Mouse (Mus musculus): Measurements from ENCODE around the gene Dock9. TPM values are rescaled to one million over a fixed set of nuclear protein-coding genes. Genes with fewer than 3 reads are reported as not detected.

The Dock9 gene
- polyA plus RNA-seq, 1 experiment from 2014 or later = 14.5 TPM

DNA sequence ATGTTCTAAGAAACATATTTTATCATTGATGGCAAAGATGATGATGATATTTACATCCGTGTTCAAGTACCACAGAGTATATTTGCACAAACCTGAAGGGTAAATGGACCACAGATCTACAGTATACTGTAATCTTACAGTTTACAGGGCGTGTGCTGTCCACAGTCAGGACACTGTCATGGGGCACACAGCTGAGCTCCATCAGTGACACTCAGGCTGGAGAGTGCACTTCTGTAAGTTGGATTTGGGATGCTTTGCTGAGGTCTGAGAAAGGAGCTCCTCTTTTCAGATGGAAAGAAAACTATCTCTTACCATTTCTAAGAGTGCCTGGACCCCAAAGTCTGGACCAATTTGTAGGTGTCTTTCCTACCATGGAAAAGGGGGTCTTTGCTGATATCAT lies 302.5 kb downstream of the Dock9 start:
- no peaks in the 10 kb centered on the region for H3K9me3 ChIP-seq
- H3K4me1 ChIP-seq = peaks cover 7% of the 10 kb centered on the region
- ATAC-seq (replicated peaks) = no peak
- H3K36me3 ChIP-seq (replicated peaks) = no peaks in the 10 kb centered on the region
- H3K4me3 ChIP-seq = no peak overlapping the region
- H3K27me3 ChIP-seq (replicated peaks) = no peaks in the 10 kb centered on the region
- H3K27ac ChIP-seq = no peak overlapping the region
- 85% methylated on average over 2 of the region's 2 CpGs for WGBS
- no peak overlapping the region for H3K9ac ChIP-seq
- H3K4me2 ChIP-seq = no peak overlapping the region

DNA sequence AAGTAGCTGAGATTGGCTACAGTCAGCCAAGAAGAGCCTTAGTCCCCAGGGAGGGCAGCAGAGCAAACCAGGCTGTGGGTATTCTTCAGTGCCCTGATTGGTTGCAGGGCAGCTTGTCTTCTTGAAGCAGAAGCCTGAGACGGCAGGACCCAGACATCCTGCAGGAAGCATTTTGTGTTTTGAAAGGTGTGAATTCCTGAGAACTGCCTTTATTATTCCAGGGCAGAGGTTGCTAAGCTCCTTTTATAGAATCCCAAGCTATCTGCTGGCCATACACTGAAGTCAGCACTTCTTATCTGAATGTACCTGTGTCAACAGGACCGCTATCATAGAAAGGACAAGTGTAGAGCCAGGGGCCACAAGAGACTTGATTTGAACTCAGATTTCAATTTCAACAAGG lies 303.4 kb downstream of the Dock9 start:
- Histone ChIP-seq H3K9me3 (no peaks in the 10 kb centered on the region), H3K36me3 (replicated peaks) (no peaks in the 10 kb centered on the region), H3K9ac (no peak overlapping the region), H3K4me3 (no peak overlapping the region), H3K4me2 (no peak overlapping the region), H3K4me1 (peaks cover 7% of the 10 kb centered on the region), H3K27ac (no peak overlapping the region), H3K27me3 (replicated peaks) (no peaks in the 10 kb centered on the region)
- WGBS = 60% methylated on average over 2 of the region's 2 CpGs
- ATAC-seq (replicated peaks) = no peak

DNA sequence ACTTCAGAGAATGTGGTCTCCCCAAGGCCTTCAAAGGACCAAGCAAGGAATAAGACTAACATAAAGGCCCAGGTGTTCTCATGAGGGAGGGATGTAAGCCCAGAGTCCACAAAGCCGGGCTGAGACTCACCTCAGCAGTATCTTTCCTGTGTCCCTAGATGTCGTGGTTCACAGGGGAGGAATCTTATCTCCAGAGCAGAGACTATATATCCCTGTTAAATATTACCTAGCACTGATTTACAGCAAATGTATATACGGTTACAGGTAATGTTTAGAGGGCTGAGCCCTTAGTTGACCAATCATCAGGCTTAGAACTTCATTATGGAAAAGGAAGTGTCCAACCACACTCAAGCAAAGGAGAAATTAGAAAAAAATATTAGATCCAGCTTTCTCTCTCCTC lies 303.9 kb downstream of the Dock9 start:
- Histone ChIP-seq H3K9me3 (no peaks in the 10 kb centered on the region), H3K27me3 (replicated peaks) (no peaks in the 10 kb centered on the region), H3K4me3 (no peak overlapping the region), H3K4me2 (no peak overlapping the region), H3K27ac (no peak overlapping the region), H3K4me1 (peaks cover 7% of the 10 kb centered on the region), H3K36me3 (replicated peaks) (no peaks in the 10 kb centered on the region), H3K9ac (no peak overlapping the region)
- ATAC-seq (replicated peaks) = no peak
- 83% methylated on average over 3 of the region's 3 CpGs for WGBS

DNA sequence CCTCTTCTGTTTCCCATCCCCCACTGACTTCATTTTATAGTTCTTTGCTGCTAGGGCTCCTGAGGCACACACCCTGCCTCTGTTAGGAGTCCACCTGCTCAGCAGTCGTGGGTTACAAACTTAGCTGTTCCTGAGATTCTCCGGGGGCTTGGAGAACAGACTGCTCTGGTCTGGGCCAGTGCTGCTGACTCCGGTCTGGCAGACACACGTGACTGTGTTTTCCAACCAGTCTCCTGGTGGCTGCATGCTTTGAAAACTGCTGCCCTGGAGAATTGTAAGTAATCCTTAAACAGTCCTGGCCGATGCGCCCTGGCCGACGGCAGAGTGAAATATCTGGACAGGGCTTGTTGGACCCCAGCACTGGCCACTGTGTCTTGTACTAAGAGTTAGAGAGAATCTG lies 305.3 kb downstream of the Dock9 start:
- H3K9me3 ChIP-seq = no peaks in the 10 kb centered on the region
- H3K27me3 ChIP-seq (replicated peaks) = no peaks in the 10 kb centered on the region
- no peak for ATAC-seq (replicated peaks)
- H3K4me3 ChIP-seq = no peak overlapping the region
- no peak overlapping the region for H3K9ac ChIP-seq
- 0 out of 2 replicates have a peak overlapping the region, but pooled peaks have one; percentile 10 for H3K4me2 ChIP-seq
- WGBS = 51% methylated on average over 8 of the region's 8 CpGs
- H3K27ac ChIP-seq = no peak overlapping the region
- H3K36me3 ChIP-seq (replicated peaks) = no peaks in the 10 kb centered on the region
- H3K4me1 ChIP-seq = peaks cover 7% of the 10 kb centered on the region

Other genes with a start within 250 kb of the Dock9 start
- gene Ubac2, start 80.8 kb upstream of the Dock9 start, polyA plus RNA-seq (2015; fragmentation: Nextera tagmentation; extraction: Ambion mirVana) = 45.9 and 47.2 TPM in 2 replicates
- 0.18 TPM in 1 of 2 replicates, not detected in the other for gene Gpr18, start 117.9 kb upstream of the Dock9 start, polyA plus RNA-seq (2015; fragmentation: Nextera tagmentation; extraction: Ambion mirVana)
- gene Gpr183, start 167.4 kb upstream of the Dock9 start, polyA plus RNA-seq (2015; fragmentation: Nextera tagmentation; extraction: Ambion mirVana) = 1.0 and 1.1 TPM in 2 replicates
- not detected in 2 replicates for gene Timm8a2, start 236.8 kb upstream of the Dock9 start, polyA plus RNA-seq (2015; fragmentation: Nextera tagmentation; extraction: Ambion mirVana)

Measured in midbrain, embryonic 15.5 days (tissue).